Mouse (Mus musculus): ENCODE measurements at regions not wholly inside any gene's neighbourhood (a gene's known extent, or its start where the extent isn't known, plus 50 kb on each side); places are given as distances from the start of the nearest gene placed in this dataset.

DNA sequence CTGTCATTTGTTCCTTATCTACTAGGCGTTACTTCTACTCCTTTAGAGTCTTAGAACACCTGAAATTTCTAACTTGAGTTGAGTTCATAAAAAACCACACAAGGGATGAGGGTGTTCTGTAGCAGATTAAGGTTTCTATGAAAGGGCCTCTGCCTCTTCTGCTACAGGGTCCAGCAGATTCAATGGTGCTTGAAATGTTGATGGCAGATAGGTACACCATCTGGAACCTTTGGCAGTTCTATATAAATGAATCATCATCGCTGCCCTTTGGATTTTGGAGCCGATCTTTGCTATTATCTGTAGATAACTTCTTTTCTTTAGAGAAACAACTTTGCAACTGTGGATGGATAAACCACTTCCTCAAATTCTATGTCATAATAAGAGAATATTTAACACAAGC lies 483.9 kb upstream of the Pappa start:
- Histone ChIP-seq H3K36me3 (no peaks in the 10 kb centered on the region), H3K27ac (no peak overlapping the region), H3K4me1 (no peaks in the 10 kb centered on the region), H3K4me3 (no peak overlapping the region), H3K4me2 (replicated peaks) (no peak overlapping the region), H3K9ac (no peak overlapping the region), H3K27me3 (no peaks in the 10 kb centered on the region), H3K9me3 (replicated peaks) (no peaks in the 10 kb centered on the region)
- 86% methylated on average over 3 of the region's 3 CpGs for WGBS
- ATAC-seq (ENCODE audit: low FRiP score), result no peak

DNA sequence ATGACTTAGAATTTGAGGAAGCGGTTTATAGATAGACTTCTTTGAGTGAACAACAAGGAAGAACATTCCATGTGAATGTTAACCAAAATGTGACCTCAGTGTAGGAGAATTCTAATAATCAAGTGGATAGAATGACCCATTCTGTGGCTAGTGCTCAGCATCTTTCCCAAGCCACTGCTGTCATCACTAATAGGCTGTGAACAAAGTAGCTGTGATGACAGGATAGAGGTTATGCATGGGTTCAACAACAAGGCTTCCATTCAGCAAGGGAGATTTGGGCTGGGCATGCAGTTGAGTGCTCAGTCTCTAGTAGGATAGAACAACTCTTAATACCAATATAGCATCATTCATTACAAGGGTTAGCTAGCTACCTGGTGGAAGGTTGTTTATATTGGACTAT lies 483.0 kb upstream of the Pappa start:
- no peaks in the 10 kb centered on the region for H3K36me3 ChIP-seq
- H3K9me3 ChIP-seq (replicated peaks), result no peaks in the 10 kb centered on the region
- H3K27me3 ChIP-seq, result no peaks in the 10 kb centered on the region
- 93% methylated on average over 1 of the region's 1 CpGs for WGBS
- no peak for ATAC-seq (ENCODE audit: low FRiP score)
- no peak overlapping the region for H3K9ac ChIP-seq
- H3K27ac ChIP-seq, result no peak overlapping the region
- no peaks in the 10 kb centered on the region for H3K4me1 ChIP-seq
- no peak overlapping the region for H3K4me3 ChIP-seq
- no peak overlapping the region for H3K4me2 ChIP-seq (replicated peaks)

DNA sequence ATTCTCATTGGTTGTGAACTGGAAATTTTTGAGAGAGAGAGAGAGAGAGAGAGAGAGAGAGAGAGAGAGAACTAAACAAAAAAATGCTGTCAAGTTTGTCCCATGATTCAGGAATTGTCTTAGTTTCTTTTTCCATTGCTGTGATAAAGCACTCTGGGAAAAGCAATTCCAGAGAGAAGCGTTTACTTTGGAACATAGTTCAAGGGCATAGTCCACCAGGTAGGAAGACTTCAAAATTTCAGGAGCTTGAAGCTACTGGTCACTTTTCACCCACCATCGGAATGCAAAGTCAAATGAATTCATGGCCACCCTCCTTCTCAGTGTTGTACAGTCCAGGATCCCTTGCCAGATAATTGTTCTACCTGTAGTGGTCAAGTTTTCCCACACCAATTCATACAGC lies 478.8 kb upstream of the Pappa start:
- Histone ChIP-seq H3K36me3 (no peaks in the 10 kb centered on the region), H3K4me1 (no peaks in the 10 kb centered on the region), H3K27ac (no peak overlapping the region), H3K9me3 (replicated peaks) (no peaks in the 10 kb centered on the region), H3K9ac (no peak overlapping the region), H3K27me3 (no peaks in the 10 kb centered on the region), H3K4me2 (replicated peaks) (no peak overlapping the region), H3K4me3 (no peak overlapping the region)
- no peak for ATAC-seq (ENCODE audit: low FRiP score)
- WGBS, result 96% methylated on average over 2 of the region's 2 CpGs

- Histone ChIP-seq H3K9ac (no peak overlapping the region), H3K9me3 (replicated peaks) (no peaks in the 10 kb centered on the region), H3K4me3 (no peak overlapping the region), H3K4me1 (no peaks in the 10 kb centered on the region), H3K27ac (no peak overlapping the region), H3K4me2 (replicated peaks) (no peak overlapping the region), H3K36me3 (no peaks in the 10 kb centered on the region), H3K27me3 (no peaks in the 10 kb centered on the region)
- 85% methylated on average over 3 of the region's 3 CpGs for WGBS
- ATAC-seq (ENCODE audit: low FRiP score), result no peak
These were observed 469.8 kb upstream of the Pappa start for GRCm38 (mm10) chr4:64654157-64654556.

DNA sequence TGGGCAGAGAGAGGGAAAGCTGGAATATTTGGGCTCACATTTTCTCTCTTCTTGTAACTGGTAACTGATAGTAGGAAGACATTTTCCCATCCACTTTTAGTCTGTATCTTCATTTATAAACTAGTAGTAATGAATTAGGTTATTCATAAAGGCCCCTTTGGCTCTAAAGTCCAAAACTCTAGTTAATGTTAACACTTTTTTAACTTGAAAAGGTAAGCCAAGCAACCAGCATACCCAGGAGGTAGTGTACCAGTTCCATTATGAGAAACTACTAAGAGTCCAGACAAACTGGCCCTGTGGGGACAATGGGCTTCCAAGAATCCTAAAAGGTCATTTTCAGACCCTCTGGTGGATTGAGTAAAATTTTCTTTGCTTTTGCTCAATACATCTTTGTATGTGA lies 468.4 kb upstream of the Pappa start:
- no peaks in the 10 kb centered on the region for H3K9me3 ChIP-seq (replicated peaks)
- no peak overlapping the region for H3K4me3 ChIP-seq
- H3K36me3 ChIP-seq, result no peaks in the 10 kb centered on the region
- no peak for ATAC-seq (ENCODE audit: low FRiP score)
- no peak overlapping the region for H3K4me2 ChIP-seq (replicated peaks)
- H3K4me1 ChIP-seq, result no peaks in the 10 kb centered on the region
- no peak overlapping the region for H3K9ac ChIP-seq
- no peaks in the 10 kb centered on the region for H3K27me3 ChIP-seq
- H3K27ac ChIP-seq, result no peak overlapping the region

DNA sequence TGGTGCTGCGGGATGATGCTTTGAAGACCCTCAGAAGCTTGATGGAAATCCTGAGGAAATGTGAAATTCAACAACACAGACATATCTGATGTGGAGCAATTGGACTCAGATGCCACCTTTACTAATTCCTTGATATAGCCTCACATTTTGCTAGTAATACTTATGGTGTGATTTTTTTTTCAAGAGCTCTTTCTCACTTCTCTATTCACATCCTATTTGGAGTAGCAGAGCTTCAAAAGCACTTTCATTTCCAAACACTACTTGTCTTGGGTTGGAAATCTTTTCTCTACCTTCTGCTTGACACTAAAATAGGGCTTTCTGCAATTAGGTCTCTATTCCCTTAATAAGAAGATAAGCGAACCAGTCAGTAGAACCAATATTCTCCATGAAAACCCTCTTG lies 460.3 kb upstream of the Pappa start:
- Histone ChIP-seq H3K9ac (no peak overlapping the region), H3K4me2 (replicated peaks) (no peak overlapping the region), H3K9me3 (replicated peaks) (no peaks in the 10 kb centered on the region), H3K36me3 (no peaks in the 10 kb centered on the region), H3K4me1 (no peaks in the 10 kb centered on the region), H3K27me3 (no peaks in the 10 kb centered on the region), H3K27ac (no peak overlapping the region), H3K4me3 (no peak overlapping the region)
- no peak for ATAC-seq (ENCODE audit: low FRiP score)
- WGBS, result 93% methylated on average over 2 of the region's 2 CpGs

GRCm38 (mm10) chr4:64667998-64668397 lies 456.0 kb upstream of the Pappa start:
- no peak for ATAC-seq (ENCODE audit: low FRiP score)
- Histone ChIP-seq H3K9ac (no peak overlapping the region), H3K27ac (no peak overlapping the region), H3K36me3 (no peaks in the 10 kb centered on the region), H3K27me3 (no peaks in the 10 kb centered on the region), H3K4me1 (no peaks in the 10 kb centered on the region), H3K9me3 (replicated peaks) (no peaks in the 10 kb centered on the region), H3K4me2 (replicated peaks) (no peak overlapping the region), H3K4me3 (no peak overlapping the region)
- 91% methylated on average over 3 of the region's 3 CpGs for WGBS

- H3K27ac ChIP-seq, result no peak overlapping the region
- no peak for ATAC-seq (ENCODE audit: low FRiP score)
These were observed 454.3 kb upstream of the Pappa start for GRCm38 (mm10) chr4:64669722-64670121.

DNA sequence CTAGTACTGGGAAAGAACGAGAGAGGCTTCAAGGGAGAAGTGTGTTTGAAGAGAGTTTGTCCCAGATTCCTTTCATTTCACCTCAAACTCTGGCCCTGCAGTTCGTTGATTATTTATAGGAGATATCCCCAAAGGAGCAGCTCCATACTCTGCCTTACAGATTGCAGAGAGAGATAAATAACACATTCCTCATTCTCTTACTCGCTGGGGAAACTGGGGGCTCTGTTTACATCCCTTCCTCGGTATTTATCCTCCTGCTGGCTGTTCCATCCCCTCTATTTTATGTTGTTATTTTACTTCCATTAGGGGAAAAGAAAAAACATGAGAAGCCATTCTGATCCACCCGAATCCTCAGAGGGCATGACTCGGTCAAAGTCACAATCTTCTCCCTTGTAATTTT lies 447.5 kb upstream of the Pappa start:
- 43% methylated on average over 6 of the region's 6 CpGs for WGBS

More at GRCm38 (mm10) chr4:64669722-64670121, 454.3 kb upstream of the Pappa start:
- Histone ChIP-seq H3K9ac (no peak overlapping the region), H3K27me3 (no peaks in the 10 kb centered on the region), H3K4me3 (no peak overlapping the region), H3K4me1 (no peaks in the 10 kb centered on the region), H3K4me2 (replicated peaks) (no peak overlapping the region), H3K36me3 (no peaks in the 10 kb centered on the region), H3K9me3 (replicated peaks) (no peaks in the 10 kb centered on the region)
- WGBS, result 78% methylated on average over 2 of the region's 2 CpGs

DNA sequence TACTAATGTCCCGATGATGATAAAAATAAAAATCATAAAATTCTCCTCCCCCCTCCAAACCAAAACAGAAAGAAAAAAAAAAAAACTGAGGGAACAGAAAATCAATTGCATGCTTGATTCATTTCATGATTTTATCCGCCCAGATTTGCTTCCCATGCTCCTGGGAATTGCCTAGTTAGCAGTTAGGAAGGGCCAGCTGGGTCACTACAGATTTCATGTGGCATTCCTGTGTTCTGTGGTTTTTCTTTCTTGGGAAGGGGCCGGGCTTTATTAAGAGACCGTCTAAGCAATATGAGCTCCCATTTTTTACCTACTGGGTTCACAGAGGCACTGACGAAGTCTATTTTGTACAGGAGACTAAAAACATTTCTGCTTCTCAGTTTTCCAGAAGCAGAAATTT lies 447.1 kb upstream of the Pappa start:
- Histone ChIP-seq H3K27ac (no peak overlapping the region), H3K9ac (no peak overlapping the region), H3K36me3 (no peaks in the 10 kb centered on the region), H3K9me3 (replicated peaks) (no peaks in the 10 kb centered on the region), H3K4me3 (no peak overlapping the region), H3K27me3 (no peaks in the 10 kb centered on the region), H3K4me2 (replicated peaks) (no peak overlapping the region), H3K4me1 (no peaks in the 10 kb centered on the region)
- 61% methylated on average over 5 of the region's 5 CpGs for WGBS
- peak; percentile 43; the same call in 1 of the 2 replicates for ATAC-seq (ENCODE audit: low FRiP score)

More for the DNA sequence above, 447.5 kb upstream of the Pappa start:
- Histone ChIP-seq H3K9me3 (replicated peaks) (no peaks in the 10 kb centered on the region), H3K36me3 (no peaks in the 10 kb centered on the region), H3K4me1 (no peaks in the 10 kb centered on the region), H3K4me2 (replicated peaks) (no peak overlapping the region), H3K27ac (no peak overlapping the region), H3K27me3 (no peaks in the 10 kb centered on the region), H3K4me3 (no peak overlapping the region), H3K9ac (no peak overlapping the region)
- 0 out of 2 replicates have a peak, but pooled peaks have one; percentile 22 for ATAC-seq (ENCODE audit: low FRiP score)

DNA sequence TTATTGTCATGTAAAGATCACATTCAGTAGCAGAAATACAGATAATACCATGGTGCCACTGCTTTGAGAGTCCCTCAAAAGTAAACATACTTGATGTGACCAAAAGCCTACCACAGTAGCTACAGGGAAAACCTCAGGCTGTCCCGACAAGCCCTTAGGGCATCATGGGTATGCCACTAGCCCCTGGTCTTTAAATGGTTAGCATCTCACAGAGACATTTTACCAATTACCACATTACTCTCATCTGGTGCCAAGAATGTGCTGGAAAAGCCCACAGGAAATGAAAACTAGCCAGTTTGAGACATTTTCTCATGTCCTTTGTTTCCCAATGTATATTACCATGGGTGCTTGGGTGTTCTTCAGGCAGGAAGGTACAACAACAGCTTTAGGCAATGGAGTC lies 439.3 kb upstream of the Pappa start:
- Histone ChIP-seq H3K4me3 (no peak overlapping the region), H3K4me1 (no peaks in the 10 kb centered on the region), H3K27ac (no peak overlapping the region), H3K27me3 (no peaks in the 10 kb centered on the region), H3K9me3 (replicated peaks) (no peaks in the 10 kb centered on the region), H3K36me3 (no peaks in the 10 kb centered on the region), H3K4me2 (replicated peaks) (no peak overlapping the region), H3K9ac (no peak overlapping the region)
- no peak for ATAC-seq (ENCODE audit: low FRiP score)
- WGBS, result 84% methylated on average over 1 of the region's 1 CpGs

DNA sequence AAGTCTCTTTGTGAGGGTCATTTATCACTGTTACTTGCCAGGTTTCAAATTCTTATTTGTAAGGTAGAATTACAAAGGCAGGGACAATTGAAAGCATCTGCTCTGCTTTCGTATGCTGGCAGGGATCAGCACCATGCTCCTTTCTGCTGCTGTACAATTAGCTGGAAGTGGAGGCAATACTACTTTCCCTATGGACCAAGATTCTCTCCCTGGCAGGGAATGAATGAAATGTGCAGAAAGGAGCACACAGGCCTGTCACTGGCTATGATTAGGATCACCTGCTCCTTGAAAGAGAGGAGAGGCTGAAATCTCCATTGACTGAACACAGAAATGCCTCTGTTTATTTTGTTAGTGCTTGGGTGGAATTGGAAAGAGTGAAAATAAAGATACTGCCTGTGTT lies 427.8 kb upstream of the Pappa start:
- ATAC-seq (ENCODE audit: low FRiP score), result no peak
- Histone ChIP-seq H3K4me2 (replicated peaks) (no peak overlapping the region), H3K27me3 (no peaks in the 10 kb centered on the region), H3K9me3 (replicated peaks) (no peaks in the 10 kb centered on the region), H3K36me3 (no peaks in the 10 kb centered on the region), H3K4me3 (no peak overlapping the region), H3K27ac (no peak overlapping the region), H3K9ac (no peak overlapping the region), H3K4me1 (no peaks in the 10 kb centered on the region)
- 30% methylated on average over 1 of the region's 1 CpGs for WGBS

- no peak for ATAC-seq (ENCODE audit: low FRiP score)
- 48% methylated on average over 3 of the region's 3 CpGs for WGBS
These were observed 400.7 kb upstream of the Pappa start for GRCm38 (mm10) chr4:64723296-64723695.

GRCm38 (mm10) chr4:64724851-64725250 lies 399.1 kb upstream of the Pappa start:
- ATAC-seq (ENCODE audit: low FRiP score), result no peak
- WGBS, result 70% methylated on average over 1 of the region's 1 CpGs

More at GRCm38 (mm10) chr4:64723296-64723695, 400.7 kb upstream of the Pappa start:
- Histone ChIP-seq H3K27me3 (no peaks in the 10 kb centered on the region), H3K4me2 (replicated peaks) (no peak overlapping the region), H3K4me3 (no peak overlapping the region), H3K36me3 (no peaks in the 10 kb centered on the region), H3K9ac (no peak overlapping the region), H3K27ac (no peak overlapping the region), H3K4me1 (no peaks in the 10 kb centered on the region), H3K9me3 (replicated peaks) (no peaks in the 10 kb centered on the region)

More at GRCm38 (mm10) chr4:64724851-64725250, 399.1 kb upstream of the Pappa start:
- Histone ChIP-seq H3K27me3 (no peaks in the 10 kb centered on the region), H3K9ac (no peak overlapping the region), H3K27ac (no peak overlapping the region), H3K9me3 (replicated peaks) (no peaks in the 10 kb centered on the region), H3K4me3 (no peak overlapping the region), H3K4me2 (replicated peaks) (no peak overlapping the region), H3K36me3 (no peaks in the 10 kb centered on the region), H3K4me1 (no peaks in the 10 kb centered on the region)

Data from hindbrain, embryonic 12.5 days (tissue).